Mouse (Mus musculus) olfactory bulb, adult 2 months (tissue): ENCODE measurements around the gene Prss41.

Source experiments
- CTCF ChIP-seq: fragments of 200-500 bp; IDR thresholded peaks from 2 replicates; pipeline ENCODE4 v1.5.1; 2012; ENCODE audit warnings: low read depth, mild to moderate bottlenecking, low read length, moderate library complexity; ENCODE audit not compliant: insufficient read depth
- POLR2A ChIP-seq: fragments of 200-500 bp; IDR thresholded peaks from 2 replicates; pipeline ENCODE4 v1.6.1; 2012; ENCODE audit warnings: mild to moderate bottlenecking, low read depth, low read length, moderate library complexity; ENCODE audit not compliant: insufficient read depth

GRCm38 (mm10) chr17:23876741-23877140, 32.8 kb upstream of the Prss41 start:
- TF ChIP-seq POLR2A (no peak), CTCF (no peak)
